Mouse (Mus musculus) ovary, adult 18-20 months (tissue): ENCODE measurements at regions not wholly inside any gene's neighbourhood (a gene's known extent, or its start where the extent isn't known, plus 50 kb on each side); places are given as distances from the start of the nearest gene placed in this dataset.
"Not testable (repeated sequence)": the region's sequence is repeated elsewhere in the genome, so short reads cannot be mapped to it uniquely, and the experiment has no call there.

Experiments used
- DNase-seq: peaks from one replicate; pipeline ENCODE4 v3.0.0; 2022; ENCODE audit warnings: low spot score, mixed read lengths

- DNase-seq = no peak
Observed at GRCm38 (mm10) chr11:12589757-12590373, 125.1 kb upstream of the Cobl start.

- DNase-seq = not testable (repeated sequence)
Observed at GRCm38 (mm10) chr11:12584851-12585680, 120.3 kb upstream of the Cobl start.

- no peak for DNase-seq
Observed at GRCm38 (mm10) chr11:12578999-12579576, 114.3 kb upstream of the Cobl start.

- no peak for DNase-seq
Observed at GRCm38 (mm10) chr11:12559663-12560062, 94.9 kb upstream of the Cobl start.

- DNase-seq = no peak
Observed at GRCm38 (mm10) chr11:12558995-12559633, 94.4 kb upstream of the Cobl start.

GRCm38 (mm10) chr11:12558176-12558575 is 93.4 kb upstream of the Cobl start:
- DNase-seq = no peak

GRCm38 (mm10) chr11:12545771-12546170 is 81.0 kb upstream of the Cobl start:
- no peak for DNase-seq

- DNase-seq = no peak
Observed at GRCm38 (mm10) chr11:12543042-12543441, 78.3 kb upstream of the Cobl start.

- DNase-seq = no peak
Observed at GRCm38 (mm10) chr11:12540333-12540870, 75.6 kb upstream of the Cobl start.

- no peak for DNase-seq
Observed at GRCm38 (mm10) chr11:12535063-12535462, 70.3 kb upstream of the Cobl start.

- DNase-seq = peak; percentile 47
Observed at GRCm38 (mm10) chr11:12532288-12532687, 67.5 kb upstream of the Cobl start.

GRCm38 (mm10) chr11:12522063-12522462 is 57.3 kb upstream of the Cobl start:
- DNase-seq = not testable (repeated sequence)

GRCm38 (mm10) chr11:12521286-12521685 is 56.5 kb upstream of the Cobl start:
- DNase-seq = no peak

- no peak for DNase-seq
Observed at GRCm38 (mm10) chr11:12516374-12516773, 51.6 kb upstream of the Cobl start.
